Mouse (Mus musculus) adrenal gland, postnatal 4 days (tissue): ENCODE measurements around the gene Rbm3. TPM values are rescaled to one million over a fixed set of nuclear protein-coding genes. Genes with fewer than 3 reads are reported as not detected.

Experiments
- DNase-seq, 2 experiments: peaks; one replicate each; pipeline ENCODE4 v3.0.0; 2021 to 2022; ENCODE audit warnings: low spot score in 2 of 2, mixed read lengths in 2 of 2
- long read RNA-seq, 2 experiments: library from polyadenylated mRNA; stranded (forward); transcript quantifications; one replicate each; pipeline ENCODE4 v2.0.0; 2021
- total RNA-seq, 2 experiments: library from RNA; stranded (reverse); gene quantifications; 2 replicates each; pipeline ENCODE4 v1.2.3; 2021

The Rbm3 gene
- 100 to 1,000 TPM; 391 to 494 TPM for total RNA-seq
- long read RNA-seq, experiment 1, transcript Rbm3-206 (7 exons, 1,338 nt), result major isoform, 110 of 324 reads
- long read RNA-seq, experiment 1, transcript Rbm3-203 (7 exons, 1,225 nt), result minor isoform, 98 of 324 reads
- long read RNA-seq, experiment 1, transcript Rbm3-204 (7 exons, 1,152 nt), result minor isoform, 41 of 324 reads
- long read RNA-seq, experiment 1, transcript Rbm3-202 (7 exons, 1,183 nt), result minor isoform, 48 of 324 reads
- long read RNA-seq, experiment 1, partial matches to known transcripts, result 20 of 324 reads
- long read RNA-seq, experiment 1, other reads (novel, unspliced or antisense), result 7 of 324 reads
- long read RNA-seq, experiment 2, transcript Rbm3-204 (7 exons, 1,152 nt), result minor isoform, 44 of 340 reads
- long read RNA-seq, experiment 2, transcript Rbm3-206 (7 exons, 1,338 nt), result major isoform, 126 of 340 reads
- long read RNA-seq, experiment 2, transcript Rbm3-202 (7 exons, 1,183 nt), result minor isoform, 38 of 340 reads
- long read RNA-seq, experiment 2, transcript Rbm3-203 (7 exons, 1,225 nt), result minor isoform, 105 of 340 reads
- long read RNA-seq, experiment 2, partial matches to known transcripts, result 13 of 340 reads
- long read RNA-seq, experiment 2, other reads (novel, unspliced or antisense), result 12 of 340 reads

DNA sequence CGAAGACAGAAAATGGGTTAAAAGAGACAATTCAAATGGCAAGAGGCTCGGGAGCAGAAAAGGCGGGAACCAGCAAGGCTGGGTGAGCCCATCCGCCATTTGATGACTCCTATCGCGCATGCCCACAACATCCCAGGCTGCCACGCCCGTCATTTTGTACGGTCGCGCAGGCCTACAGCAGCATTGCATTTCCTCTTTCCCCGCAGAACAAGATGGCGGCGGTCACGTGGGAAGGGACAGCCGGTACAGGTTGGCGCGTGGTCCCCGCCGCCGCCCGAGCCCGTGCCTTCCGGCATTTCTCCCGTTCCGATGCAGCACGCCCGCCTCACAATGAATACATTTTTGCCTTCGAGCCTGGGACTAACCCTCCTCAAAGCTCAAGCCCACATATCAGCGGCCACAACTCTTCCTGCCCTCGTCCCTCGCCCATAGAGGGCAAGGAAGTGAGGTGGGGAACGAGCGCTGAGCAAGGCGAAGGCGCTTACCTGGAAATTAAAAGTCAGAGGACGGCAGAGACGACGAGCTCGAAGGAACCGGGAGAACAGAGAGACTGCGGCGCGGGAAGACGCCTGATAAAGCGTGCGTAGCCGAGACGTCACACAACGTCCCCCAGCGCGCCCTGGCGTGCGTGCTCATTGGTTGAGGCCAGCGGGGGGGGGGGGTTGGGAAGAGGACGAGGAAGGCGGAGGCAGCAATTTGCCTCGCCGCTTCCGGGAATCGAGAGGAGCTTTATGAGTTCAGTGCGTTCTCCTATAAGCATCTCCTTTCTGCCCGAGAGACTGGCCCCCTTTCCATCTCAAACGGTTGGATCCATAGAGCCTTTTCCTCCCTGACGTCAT is at the start of gene Rbm3:
TSS of gene Rbm3 (minus strand) at position 728 of the 839 bp plus-strand sequence.
- DNase-seq, result peak; percentile 44 to 75

- DNase-seq, result no peak
Measured at GRCm38 (mm10) chrX:8193419-8193723, 47.7 kb upstream of the Rbm3 start, which contains the start of gene Ebp. Gene Ebp, minus strand, starts transcription at chrX:8193512.

- peak; percentile 16 to 61 for DNase-seq
Measured at GRCm38 (mm10) chrX:8192640-8193418, 47.1 kb upstream of the Rbm3 start.

DNA sequence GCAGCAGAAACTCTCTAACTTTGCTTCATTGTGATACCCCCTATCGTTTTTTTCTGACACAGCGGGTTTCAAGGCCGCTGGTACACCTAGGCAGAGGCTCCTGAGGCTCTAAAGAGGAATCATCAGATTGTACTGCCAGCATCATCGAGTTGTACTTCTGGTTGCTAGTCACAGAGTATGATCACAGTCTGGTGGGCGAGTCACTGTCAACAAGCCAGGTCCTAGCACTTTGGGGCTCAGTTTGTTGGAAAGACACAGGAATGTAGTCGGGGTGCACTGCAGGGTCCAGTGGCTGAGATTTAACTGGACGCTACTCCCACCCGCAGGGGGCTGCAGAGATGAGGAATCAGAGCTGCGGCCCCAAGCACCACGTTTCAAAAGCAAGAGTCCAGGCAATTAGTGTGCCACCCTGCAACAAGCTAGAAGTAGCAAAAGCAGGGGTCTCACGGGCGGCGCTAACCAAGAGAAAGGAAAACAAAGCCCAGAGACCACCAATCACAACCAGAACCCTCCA is 46.5 kb upstream of the Rbm3 start:
- DNase-seq, result no peak

- DNase-seq, result no peak
Measured at GRCm38 (mm10) chrX:8182871-8183540, 37.3 kb upstream of the Rbm3 start.

GRCm38 (mm10) chrX:8179646-8180045 is 34.0 kb upstream of the Rbm3 start:
- no peak for DNase-seq

DNA sequence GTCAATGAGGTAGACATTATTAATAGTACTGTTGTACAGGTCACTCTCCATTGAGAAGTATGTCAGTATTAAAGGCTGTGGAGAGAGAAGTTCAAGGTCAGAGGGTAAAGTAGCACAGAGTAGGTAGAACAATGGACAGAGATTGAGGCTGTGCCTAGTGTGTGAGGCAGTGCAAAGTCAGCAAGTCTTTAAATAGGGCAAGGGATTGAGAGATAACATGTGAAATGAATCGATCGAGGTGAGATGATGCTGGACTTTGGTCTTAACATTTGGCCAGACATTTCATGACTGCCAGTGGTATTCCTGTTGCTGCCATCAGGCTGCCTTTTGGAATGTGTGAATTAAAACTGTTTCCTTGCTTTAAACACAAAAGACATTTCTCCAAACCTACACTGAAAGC is 33.2 kb upstream of the Rbm3 start:
- no peak for DNase-seq

DNA sequence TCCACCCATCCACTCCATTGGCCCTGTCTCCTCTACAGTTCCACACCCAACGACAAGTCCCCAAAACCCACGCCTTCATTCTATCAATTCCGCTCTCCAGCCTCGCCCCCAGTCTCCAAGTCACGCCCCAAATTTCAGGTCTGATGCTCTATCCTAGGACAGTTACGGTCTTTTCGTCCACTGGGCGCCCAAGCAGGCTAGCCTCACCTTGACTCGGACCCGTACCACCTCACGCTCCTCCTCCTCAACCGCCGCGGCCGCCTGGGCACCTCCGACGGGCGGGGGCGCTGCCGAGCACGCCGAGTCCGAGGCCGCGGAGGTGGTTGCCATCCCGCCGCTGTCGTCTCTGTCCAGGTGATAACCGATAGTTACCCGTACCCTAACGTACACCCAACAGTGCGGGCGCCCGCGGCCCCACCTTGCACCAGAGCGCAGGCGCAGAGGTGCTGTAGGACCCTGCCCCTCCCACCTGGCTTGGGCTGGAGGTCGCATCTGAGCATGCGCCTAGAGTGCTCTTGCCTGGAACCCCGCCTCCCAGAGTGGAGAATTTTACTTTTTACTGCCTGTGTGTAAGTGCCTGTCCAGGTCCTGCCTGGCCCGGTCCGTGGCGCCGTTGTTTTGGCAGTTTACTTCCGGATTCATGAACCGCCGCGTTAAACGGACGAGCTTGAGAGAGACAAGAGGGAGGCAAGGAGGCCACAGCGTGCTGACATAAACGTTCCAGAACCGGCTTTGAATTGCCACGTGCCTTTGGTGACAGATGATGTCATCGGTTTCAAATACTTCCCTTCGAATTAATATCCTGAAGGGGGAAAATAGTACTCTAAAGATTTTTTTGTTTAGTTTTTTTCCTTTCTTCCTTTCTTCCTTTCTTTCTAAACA is 30.1 kb upstream of the Rbm3 start, which contains the start of gene Tbc1d25:
TSS of gene Tbc1d25 (minus strand) at position 678 of the 882 bp plus-strand sequence.
- peak; percentile 41 to 65 for DNase-seq

DNA sequence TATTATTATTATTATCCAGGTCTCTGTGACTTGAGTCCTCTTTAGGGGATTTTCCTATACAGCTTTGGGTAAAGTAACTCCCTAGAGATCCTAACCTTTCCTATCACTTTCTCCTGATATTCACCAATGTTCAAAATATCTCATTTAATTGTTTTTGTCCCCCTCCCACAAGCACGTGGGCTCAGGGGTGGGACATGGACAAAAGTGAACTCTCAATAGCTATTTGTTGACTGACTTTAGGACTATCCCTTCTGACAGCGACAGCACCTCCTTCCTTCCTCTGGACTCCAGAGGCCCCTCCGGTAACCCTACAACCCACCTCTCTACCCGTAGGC is 29.5 kb upstream of the Rbm3 start:
- no peak for DNase-seq

- no peak for DNase-seq
Measured at GRCm38 (mm10) chrX:8167716-8168647, 22.3 kb upstream of the Rbm3 start.

DNA sequence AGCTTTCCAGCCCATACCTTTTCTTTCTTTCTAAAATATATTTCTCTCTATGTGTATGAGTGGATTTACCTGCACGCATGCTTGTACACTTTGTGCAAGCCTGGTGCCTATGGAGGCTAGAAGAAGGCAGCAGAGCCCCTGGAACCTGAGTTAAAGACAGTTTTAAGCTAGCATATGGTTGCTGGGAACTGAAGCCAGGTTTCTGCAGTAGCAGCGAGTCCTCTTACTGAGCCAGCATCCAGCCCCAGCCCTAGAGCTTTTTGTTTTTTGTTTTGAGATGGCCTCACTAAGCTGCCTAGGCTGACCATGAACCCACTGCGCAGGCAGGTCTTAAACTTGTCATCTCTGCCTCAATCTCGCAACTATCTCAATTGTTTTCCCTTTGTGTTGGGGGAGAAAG is 18.8 kb upstream of the Rbm3 start:
- DNase-seq, result no peak

DNA sequence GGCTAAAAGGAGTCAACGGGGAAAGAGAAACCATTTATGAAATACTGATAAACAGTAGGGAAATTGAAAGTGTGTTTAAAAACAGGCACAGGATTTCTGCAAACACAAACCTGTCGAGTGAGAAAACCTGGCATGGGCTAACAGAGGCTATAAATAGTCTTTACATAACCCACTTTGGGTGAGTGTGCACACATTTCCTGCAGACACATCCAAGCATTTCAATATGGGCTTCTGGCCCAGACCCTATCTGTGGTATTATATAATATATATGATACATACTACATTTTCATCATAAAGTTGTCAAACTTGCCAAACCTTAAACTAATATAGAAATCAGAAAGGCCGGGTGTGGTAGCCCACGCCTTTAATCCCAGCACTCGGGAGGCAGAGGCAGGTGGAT is 17.4 kb upstream of the Rbm3 start:
- DNase-seq, result no peak

DNA sequence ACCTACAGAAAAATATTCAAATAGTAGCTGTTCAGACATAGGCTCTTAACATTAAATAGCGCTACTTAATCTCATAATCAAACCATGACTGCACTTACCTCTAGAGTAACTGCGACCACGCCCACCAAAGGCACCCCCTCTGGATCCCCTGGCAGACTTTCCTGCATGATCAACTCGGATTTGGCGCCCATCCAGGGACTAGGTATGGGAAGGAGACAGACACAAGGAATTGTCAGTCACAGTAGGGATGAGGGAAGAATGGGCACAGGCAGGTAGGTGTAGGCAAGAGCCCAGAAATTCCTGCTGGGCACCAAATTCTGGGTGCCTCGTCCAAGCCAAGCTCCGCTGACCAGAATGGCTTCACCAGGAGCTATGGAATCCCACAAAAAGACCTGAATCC is 1.9 kb downstream of the Rbm3 start:
- DNase-seq, result no peak

DNA sequence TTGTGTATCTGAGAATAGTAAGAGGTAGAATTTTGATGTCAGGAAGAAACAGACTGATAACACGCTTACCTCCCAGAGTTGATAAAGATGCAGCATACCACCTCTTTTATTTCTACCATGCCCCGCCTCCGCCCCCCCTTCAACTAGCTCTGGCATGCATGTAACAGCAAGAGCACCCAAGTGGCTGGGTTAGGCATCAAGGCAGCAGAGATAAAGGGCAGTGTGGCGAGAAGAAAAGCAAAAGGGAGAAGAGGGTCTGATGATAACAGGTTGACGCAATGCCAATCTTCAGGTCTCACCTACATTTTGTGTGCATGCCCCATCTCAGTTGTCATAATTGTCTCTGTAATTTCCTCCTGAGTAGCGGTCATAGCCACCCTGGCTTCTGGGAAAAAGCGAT is 2.7 kb downstream of the Rbm3 start:
- DNase-seq, result no peak

DNA sequence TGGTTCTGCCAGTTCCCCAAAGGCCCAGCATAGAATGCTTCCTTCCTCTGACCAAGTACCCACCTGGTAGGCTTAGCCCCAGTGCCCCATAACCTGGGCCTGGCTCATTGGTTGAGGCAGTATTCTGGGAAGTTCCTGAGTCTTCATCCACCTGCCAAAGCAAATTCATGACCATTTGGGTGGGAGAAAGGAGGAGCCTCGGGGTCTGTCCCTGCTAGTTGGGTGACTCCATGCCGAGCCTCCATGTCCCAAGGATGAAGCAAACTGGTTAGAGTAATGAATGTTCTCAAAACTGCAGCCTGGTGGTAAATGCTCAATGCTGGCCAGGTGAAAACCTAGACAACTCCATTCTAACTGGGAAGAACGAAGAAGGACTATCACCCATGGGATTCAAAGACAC is 4.6 kb downstream of the Rbm3 start:
- DNase-seq, result no peak

GRCm38 (mm10) chrX:8140446-8140845 is 5.2 kb downstream of the Rbm3 start:
- no peak for DNase-seq

- no peak for DNase-seq
Measured at GRCm38 (mm10) chrX:8139480-8139879, 6.2 kb downstream of the Rbm3 start.

GRCm38 (mm10) chrX:8135886-8136285 is 9.8 kb downstream of the Rbm3 start:
- DNase-seq, result no peak
